Mouse (Mus musculus) splenic B cell, adult 2 months (primary cell): ENCODE results near the gene Il13.

Experiments
- DNase-seq: peaks from one replicate; pipeline ENCODE4 v3.0.0-alpha.2; 2011; ENCODE audit warnings: low read depth, low spot score
- H3K27me3 ChIP-seq: 2 replicates; pipeline ENCODE4 v1.6.1; 2012; ENCODE audit warnings: mild to moderate bottlenecking, low read length, moderate library complexity, mixed read lengths; ENCODE audit not compliant: control insufficient read depth, poor library complexity, insufficient read depth, severe bottlenecking
- H3K36me3 ChIP-seq: 2 replicates; pipeline ENCODE4 v1.6.1; 2012; ENCODE audit warnings: mild to moderate bottlenecking, low read length, moderate library complexity, mixed read lengths; ENCODE audit not compliant: control insufficient read depth, poor library complexity, insufficient read depth, severe bottlenecking

The Il13 gene

GRCm38 (mm10) chr11:53642744-53643279 is 8.3 kb upstream of the Il13 start:
- no peaks in the 10 kb centered on the region for H3K27me3 ChIP-seq
- no peaks in the 10 kb centered on the region for H3K36me3 ChIP-seq
- peak; percentile 22 for DNase-seq

GRCm38 (mm10) chr11:53637803-53638260 is 3.3 kb upstream of the Il13 start:
- Histone ChIP-seq H3K36me3 (no peaks in the 10 kb centered on the region), H3K27me3 (no peaks in the 10 kb centered on the region)
- DNase-seq = no peak

DNA sequence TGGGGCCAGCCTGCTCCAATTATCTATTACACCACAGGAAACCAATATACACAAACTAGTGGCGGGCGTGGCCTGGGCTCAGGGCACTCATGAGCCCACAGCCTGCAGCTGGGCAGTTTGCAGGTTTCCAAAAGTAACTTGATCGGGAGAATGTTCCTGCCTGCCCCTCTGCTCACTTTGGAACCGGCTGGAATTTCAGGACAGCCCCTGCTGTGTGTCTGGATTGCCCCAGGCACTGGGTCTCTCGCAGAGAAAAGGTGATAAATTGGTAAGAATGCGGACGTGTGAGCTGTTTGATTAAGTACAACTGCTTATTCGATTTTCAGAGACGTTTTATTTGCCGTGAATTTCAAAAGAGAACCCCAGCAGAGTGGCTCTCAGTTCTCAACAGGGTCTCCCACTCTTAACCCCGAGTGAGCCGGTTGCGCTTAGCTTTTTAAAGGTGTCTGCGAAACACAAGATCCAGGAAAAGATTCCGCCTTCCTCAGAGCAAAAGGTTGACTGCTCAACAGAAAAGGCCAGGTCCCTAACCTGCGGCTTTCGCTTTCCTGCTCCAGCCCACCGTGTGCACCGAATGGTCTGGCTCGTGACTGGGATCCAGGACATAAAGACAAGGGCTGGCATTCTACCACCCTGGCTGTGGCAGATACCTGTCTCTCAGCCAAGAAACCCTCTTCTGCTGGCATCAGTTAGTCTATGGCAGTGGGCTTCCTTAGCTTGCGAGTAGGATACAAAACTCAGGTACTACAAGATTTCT is 2.7 kb upstream of the Il13 start:
- H3K27me3 ChIP-seq = no peaks in the 10 kb centered on the region
- H3K36me3 ChIP-seq = no peaks in the 10 kb centered on the region
- DNase-seq = no peak

- no peaks in the 10 kb centered on the region for H3K27me3 ChIP-seq
- no peaks in the 10 kb centered on the region for H3K36me3 ChIP-seq
- DNase-seq = no peak
Observed at GRCm38 (mm10) chr11:53636183-53636646, 1.7 kb upstream of the Il13 start.

DNA sequence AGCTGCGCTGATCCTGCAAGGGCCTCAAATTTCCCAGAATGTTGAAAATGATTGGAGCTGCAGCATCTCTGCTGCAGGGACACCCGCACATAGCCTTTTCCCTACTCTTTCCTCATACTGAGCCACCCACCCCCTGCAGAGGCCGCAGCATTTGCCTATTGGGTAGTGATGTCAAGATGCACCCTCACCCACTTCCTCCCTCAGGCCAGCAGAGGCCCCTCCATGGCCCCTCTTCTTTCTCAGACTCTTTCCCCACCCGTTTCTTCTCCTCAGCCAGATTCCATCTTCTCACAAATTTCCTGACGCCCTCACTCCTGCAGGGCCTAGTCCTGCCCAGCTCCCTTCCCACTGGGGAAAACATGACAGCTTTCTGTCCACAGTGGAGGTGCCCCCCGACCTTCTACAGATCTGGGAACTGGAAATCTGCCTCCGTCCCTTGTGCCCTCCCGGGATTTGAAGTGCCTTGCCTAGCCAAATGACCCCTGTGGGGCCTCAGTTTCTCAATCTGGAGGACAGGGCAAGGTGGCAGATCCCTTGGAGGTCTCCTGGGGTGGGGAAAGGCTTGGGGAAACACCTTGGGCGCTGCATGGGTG is 1.2 kb upstream of the Il13 start:
- H3K27me3 ChIP-seq = no peaks in the 10 kb centered on the region
- H3K36me3 ChIP-seq = no peaks in the 10 kb centered on the region
- no peak for DNase-seq

DNA sequence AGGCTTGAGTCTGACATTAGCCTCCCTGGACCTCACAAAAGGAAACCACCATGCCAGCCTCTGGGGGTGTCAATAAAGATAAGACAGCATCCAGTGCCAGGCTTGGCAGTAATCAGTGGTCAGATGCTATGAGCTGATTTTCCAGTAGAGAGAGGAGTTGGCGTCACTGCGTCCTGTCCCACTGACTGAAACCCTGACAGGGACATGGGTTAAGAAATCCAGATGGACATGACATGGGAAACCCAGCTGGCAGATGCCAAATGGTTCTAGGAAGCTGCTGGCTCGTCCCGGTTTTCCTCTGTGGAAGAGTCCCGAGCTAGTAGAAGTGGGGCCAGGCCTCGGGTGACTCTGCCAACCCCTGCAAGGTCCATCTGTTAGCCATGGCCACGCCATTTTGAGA is 858 bp downstream of the Il13 start:
- Histone ChIP-seq H3K27me3 (no peaks in the 10 kb centered on the region), H3K36me3 (no peaks in the 10 kb centered on the region)
- no peak for DNase-seq

DNA sequence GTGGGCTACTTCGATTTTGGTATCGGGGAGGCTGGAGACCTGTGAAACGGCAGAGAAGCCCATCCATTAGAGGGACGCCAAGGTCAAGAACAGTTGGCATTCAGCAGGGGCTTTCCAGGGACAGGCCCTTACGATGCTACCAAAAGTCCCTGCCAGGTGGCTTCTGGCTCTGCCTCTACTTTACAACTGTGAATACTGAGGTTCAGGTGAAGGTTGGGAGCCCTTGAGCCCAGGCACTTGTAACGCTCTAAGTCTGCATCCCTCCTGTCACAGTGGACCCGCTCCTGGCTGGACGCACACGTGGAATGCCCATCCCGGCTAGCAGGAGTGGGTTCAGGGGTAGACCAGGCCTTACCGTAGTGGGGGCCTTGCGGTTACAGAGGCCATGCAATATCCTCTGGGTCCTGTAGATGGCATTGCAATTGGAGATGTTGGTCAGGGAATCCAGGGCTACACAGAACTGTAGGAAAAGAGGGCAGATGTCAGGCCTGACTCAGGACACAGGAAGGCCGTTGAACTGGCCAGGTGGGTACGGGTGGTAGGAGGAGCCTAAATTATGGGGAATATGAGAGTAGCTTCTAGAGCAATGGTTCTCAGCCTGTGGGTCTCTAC is 2.3 kb downstream of the Il13 start:
- Histone ChIP-seq H3K27me3 (no peaks in the 10 kb centered on the region), H3K36me3 (no peaks in the 10 kb centered on the region)
- no peak for DNase-seq

DNA sequence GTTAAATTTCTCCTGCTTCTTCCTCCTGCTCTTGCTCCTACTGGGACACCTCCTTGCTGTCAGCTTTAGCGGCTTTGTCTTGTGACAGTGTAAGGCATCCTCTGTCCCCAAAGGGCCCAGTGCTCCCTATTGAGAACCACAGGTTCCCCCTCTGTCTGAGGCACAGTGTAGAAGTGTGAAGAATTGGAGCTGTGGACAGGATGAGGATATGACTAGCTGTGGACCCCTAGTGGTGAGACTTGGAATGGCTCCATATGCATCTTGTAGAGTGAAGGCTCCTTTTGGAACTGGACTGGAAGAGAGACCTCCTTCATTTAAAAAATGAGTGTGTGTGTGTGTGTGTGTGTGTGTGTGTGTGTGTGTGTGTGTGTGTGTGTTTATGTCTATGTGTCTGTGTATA is 6.6 kb downstream of the Il13 start:
- H3K36me3 ChIP-seq = no peaks in the 10 kb centered on the region

DNA sequence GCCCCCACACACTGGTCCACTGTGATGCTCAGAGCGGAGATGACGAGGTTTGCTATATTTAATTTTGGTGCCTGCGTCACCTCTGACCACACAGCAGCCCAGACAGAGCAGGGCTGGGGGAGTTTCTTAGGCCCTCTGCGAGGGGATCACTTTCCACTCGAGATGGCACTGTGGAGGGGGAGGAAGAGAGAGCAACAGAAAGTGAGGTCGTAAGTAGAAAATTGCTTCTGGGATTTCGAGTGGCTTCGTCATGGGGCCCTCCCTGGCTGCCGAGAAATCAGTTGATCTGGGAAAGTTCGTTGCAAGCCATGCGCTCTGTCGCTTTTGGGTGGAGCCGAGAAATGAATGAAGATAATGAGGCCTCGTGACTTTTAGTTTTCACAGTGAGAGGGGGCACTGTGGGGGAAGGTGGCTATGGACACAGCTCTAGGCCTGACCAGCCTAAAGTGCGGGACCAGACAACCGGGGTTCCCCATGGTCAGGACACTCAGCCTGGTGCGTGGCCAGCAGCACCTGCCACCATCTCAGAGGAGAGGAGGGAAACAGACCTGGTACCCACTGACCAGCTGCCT is 7.6 kb downstream of the Il13 start:
- no peak for DNase-seq
- Histone ChIP-seq H3K27me3 (no peaks in the 10 kb centered on the region), H3K36me3 (no peaks in the 10 kb centered on the region)

More for the DNA sequence above, 6.6 kb downstream of the Il13 start:
- peak; percentile 84 for DNase-seq
- H3K27me3 ChIP-seq = no peaks in the 10 kb centered on the region

GRCm38 (mm10) chr11:53624124-53624523 is 10.4 kb downstream of the Il13 start:
- no peaks in the 10 kb centered on the region for H3K27me3 ChIP-seq
- no peak for DNase-seq
- H3K36me3 ChIP-seq = no peaks in the 10 kb centered on the region

DNA sequence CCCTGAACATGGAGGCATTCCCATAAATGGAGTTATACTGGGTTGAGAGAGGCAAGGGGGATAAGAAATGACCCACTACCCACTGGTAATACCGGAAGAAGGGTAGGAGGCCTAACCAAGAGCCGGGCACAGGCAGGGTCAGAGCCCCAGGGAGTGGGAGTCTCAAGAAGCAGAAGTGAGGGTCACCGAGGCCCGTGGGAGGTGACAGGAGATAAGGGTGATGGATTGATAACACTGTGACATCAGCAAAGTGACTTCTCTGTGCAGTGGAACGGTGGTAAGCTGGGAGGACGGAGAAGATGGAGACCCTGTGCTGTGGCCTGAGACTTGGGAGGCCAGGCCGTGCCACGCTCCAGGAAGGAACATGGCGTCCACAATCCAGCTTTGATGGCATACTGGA is 10.9 kb downstream of the Il13 start:
- Histone ChIP-seq H3K36me3 (no peaks in the 10 kb centered on the region), H3K27me3 (no peaks in the 10 kb centered on the region)
- no peak for DNase-seq

DNA sequence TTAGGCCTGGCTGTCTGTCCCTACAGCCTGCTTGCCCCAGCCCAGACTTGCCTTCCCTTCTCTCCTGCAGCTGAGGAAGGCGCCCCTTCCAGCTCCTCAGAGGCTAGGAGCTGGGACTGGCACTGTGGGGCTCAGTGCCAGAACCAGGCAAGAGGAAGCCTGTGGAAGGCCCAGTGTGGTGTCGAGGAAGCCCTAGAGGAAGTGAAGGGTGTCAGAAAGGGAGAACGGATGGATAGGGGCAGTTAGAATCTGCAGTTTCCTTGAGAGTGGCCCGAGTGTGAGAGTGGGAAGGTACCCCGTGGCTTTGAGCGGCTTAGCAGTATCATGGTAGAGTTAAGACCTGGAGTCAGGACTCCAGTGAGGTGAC is 12.1 kb downstream of the Il13 start:
- no peaks in the 10 kb centered on the region for H3K27me3 ChIP-seq
- no peaks in the 10 kb centered on the region for H3K36me3 ChIP-seq
- DNase-seq = no peak

- no peaks in the 10 kb centered on the region for H3K36me3 ChIP-seq
- H3K27me3 ChIP-seq = no peaks in the 10 kb centered on the region
- DNase-seq = no peak
Observed at GRCm38 (mm10) chr11:53621582-53622439, 12.7 kb downstream of the Il13 start.

DNA sequence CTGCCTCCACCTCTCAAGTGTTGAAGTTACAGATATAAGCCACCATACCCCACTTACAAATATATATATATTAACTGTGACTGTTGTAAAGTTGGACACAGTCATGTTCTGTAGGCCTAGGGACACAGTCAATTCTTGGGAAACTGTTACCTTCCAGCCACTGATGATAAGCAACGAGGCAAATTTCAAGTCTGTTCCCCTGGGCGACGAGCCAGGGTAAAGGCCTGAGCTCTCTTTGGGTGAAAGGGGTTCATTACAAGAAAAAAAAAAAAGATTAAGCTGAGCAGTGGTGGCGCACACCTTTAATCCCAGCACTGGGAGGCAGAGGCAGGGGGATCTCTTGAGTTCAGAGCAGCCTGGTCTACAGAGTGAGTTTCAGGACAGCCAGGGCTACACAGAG is 14.4 kb downstream of the Il13 start:
- DNase-seq = no peak
- Histone ChIP-seq H3K36me3 (no peaks in the 10 kb centered on the region), H3K27me3 (no peaks in the 10 kb centered on the region)
